Mouse (Mus musculus) lung, postnatal 0 days (tissue): ENCODE results near the gene Akap1.

Experiments used
- CTCF ChIP-seq: IDR thresholded peaks from 2 replicates; pipeline ENCODE4 v1.5.1; 2016; ENCODE audit warnings: antibody characterized with exemption, mild to moderate bottlenecking
- EP300 ChIP-seq: IDR thresholded peaks from 2 replicates; pipeline ENCODE4 v1.6.1; 2016; ENCODE audit warnings: antibody characterized with exemption, mild to moderate bottlenecking, control low read depth

GRCm38 (mm10) chr11:88844384-88844783, 20.0 kb downstream of the Akap1 start:
- TF ChIP-seq CTCF (no peak), EP300 (no peak)
